Comparison of ENCODE assay signal across 13 mouse cellular contexts in the genomic region with DNA sequence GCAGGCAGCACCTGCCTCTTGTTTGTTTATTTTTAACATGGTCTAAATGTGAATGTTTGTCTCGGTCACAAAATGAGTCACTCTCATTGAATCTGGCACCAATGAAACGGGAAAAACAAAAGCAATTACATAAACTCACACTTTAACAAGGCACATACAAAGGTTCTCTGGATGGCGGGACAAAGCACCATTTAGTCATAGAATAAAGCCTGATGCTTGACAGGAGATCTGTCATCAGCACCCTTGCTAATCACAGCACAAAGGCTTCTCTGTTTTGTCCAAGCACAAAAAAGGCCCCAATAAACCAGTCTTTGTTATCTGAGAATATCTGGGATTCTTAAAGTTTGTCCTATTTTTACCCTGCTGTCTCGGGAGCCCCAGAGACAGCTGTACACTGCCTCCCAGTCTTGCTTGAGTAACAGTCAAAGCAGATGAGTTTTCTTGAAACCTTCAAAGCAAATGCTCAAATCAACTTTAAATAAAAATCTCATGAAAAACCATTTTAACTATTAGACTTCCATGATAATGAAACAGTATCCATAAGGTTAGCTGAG.
DNase-seq lines count a peak whose midpoint lies in the region; ATAC-seq and TF ChIP-seq lines count a peak whose summit lies in the region.
"Had no signal": no experiment of that assay in that cellular context is flagged by ENCODE, and none has a peak within 500 bp of the region (broad histone marks: within the 10 kb centered on the region; RNA-seq: fewer than 3 reads in every experiment).

No protein-coding gene starts in this region.

- no peak overlapping the region for H3K4me2 ChIP-seq in heart, postnatal 0 days (ENCODE audit: low read depth, low read length)

- peaks cover 21% of the 10 kb centered on the region for H3K36me3 ChIP-seq in heart, adult 2 months (ENCODE audit: control insufficient read depth, insufficient read depth, low read length)
- H3K36me3 ChIP-seq in heart, postnatal 0 days (replicated peaks; ENCODE audit: control insufficient read depth, insufficient read depth, low read length) = peaks cover 3% of the 10 kb centered on the region; the same call in 1 of the 2 replicates

- H3K27me3 ChIP-seq in heart, adult 2 months (ENCODE audit: control insufficient read depth, insufficient read depth, low read length) = no peaks in the 10 kb centered on the region
- no peaks in the 10 kb centered on the region for H3K27me3 ChIP-seq in heart, postnatal 0 days (ENCODE audit: control insufficient read depth, insufficient read depth, low read length)

- WGBS in heart, adult 2 months = 14% methylated on average over 4 of the region's 4 CpGs
- 28% methylated on average over 4 of the region's 4 CpGs for WGBS in heart, postnatal 0 days
- WGBS in lung, adult 2 months = 28% methylated on average over 4 of the region's 4 CpGs

- H3K9ac ChIP-seq in heart, adult 2 months (ENCODE audit: low read depth, low read length) = no peak overlapping the region
- no peak overlapping the region; the same call in 1 of the 2 replicates for H3K9ac ChIP-seq in heart, postnatal 0 days (replicated peaks; ENCODE audit: low read depth, low read length)

- peaks cover 9% of the 10 kb centered on the region for H3K79me2 ChIP-seq in heart, adult 2 months (replicated peaks; ENCODE audit: control insufficient read depth, insufficient read depth, low read length)

- DNase-seq in heart, adult 2 months = no peak
- DNase-seq in heart, postnatal 25 days (ENCODE audit: low spot score) = no peak
- DNase-seq in left cerebral cortex, adult 9 months (ENCODE audit: low spot score in 2 of 2) = peak; percentile 33 to 59
- DNase-seq in left cerebral cortex, postnatal 10 days (ENCODE audit: extremely low spot score in 1 of 2, low spot score in 2 of 2) = no peak
- no peak for DNase-seq in heart, postnatal 0 days (ENCODE audit: low spot score)
- DNase-seq in retina, embryonic 14.5 days (ENCODE audit: low spot score) = peak; percentile 18
- DNase-seq in spleen, postnatal 4 days (ENCODE audit: low spot score in 2 of 2) = no peak
- DNase-seq in lung, adult 2 months = no peak
- DNase-seq: cerebellum, adult 11-12 months; kidney, adult 18-20 months had no signal

- no peaks in the 10 kb centered on the region for H3K9me3 ChIP-seq in heart, postnatal 0 days (replicated peaks; ENCODE audit: control insufficient read depth, low read length)
- H3K9me3 ChIP-seq: megakaryocyte, embryonic 14.5 days had no signal

- peaks cover 25% of the 10 kb centered on the region for H3K4me1 ChIP-seq in heart, adult 2 months (ENCODE audit: control insufficient read depth, insufficient read depth, low read length)
- H3K4me1 ChIP-seq in heart, postnatal 0 days (ENCODE audit: control insufficient read depth, insufficient read depth) = peaks cover 44% of the 10 kb centered on the region
- H3K4me1 ChIP-seq in lung, adult 2 months (ENCODE audit: control insufficient read depth, insufficient read depth, low read length) = peaks cover 21% of the 10 kb centered on the region

- TF ChIP-seq CTCF in heart, adult 2 months (IDR thresholded peaks at IDR 0.05) = no peak
- TF ChIP-seq CTCF in heart, postnatal 0 days (IDR thresholded peaks at IDR 0.05; ENCODE audit: low read depth) = no peak
- TF ChIP-seq CTCF in lung, adult 2 months (IDR thresholded peaks at IDR 0.05; ENCODE audit: insufficient read depth, low read length) = no peak

- TF ChIP-seq POLR2A in heart, adult 2 months (IDR thresholded peaks at IDR 0.05; ENCODE audit: insufficient read depth, low read depth, low read length) = no peak
- TF ChIP-seq POLR2A in lung, adult 2 months (IDR thresholded peaks at IDR 0.05; ENCODE audit: borderline replicate concordance, extremely low read depth, low read depth, low read length) = no peak

- ATAC-seq in heart, postnatal 0 days (ENCODE audit: insufficient read depth, low read depth) = no peak
- ATAC-seq: activated CD4-positive, CD25-positive, alpha-beta regulatory T cell, adult 4 months had no signal

- H3K27ac ChIP-seq in heart, adult 2 months = peak overlapping the region; percentile 61
- H3K27ac ChIP-seq in heart, postnatal 0 days (ENCODE audit: low read depth) = peak overlapping the region; percentile 59

- intact Hi-C loops in heart, adult 2 months (cut with DNase I) = no loop called here
- intact Hi-C loops in heart, postnatal 25 days (cut with DNase I) = no loop called here
- intact Hi-C loops in left cerebral cortex, postnatal 10 days (cut with DNase I) = no loop called here

- no peak overlapping the region for H3K4me3 ChIP-seq in heart, adult 2 months
- no peak overlapping the region for H3K4me3 ChIP-seq in heart, postnatal 0 days (ENCODE audit: low read depth, low read length)
- H3K4me3 ChIP-seq in lung, adult 2 months (replicated peaks; ENCODE audit: extremely low read depth, low read depth, low read length) = no peak overlapping the region
- H3K4me3 ChIP-seq: erythroblast, embryonic 14.5 days; megakaryocyte, embryonic 14.5 days had no signal

- TF ChIP-seq EP300 in heart, adult 2 months (IDR thresholded peaks at IDR 0.05; ENCODE audit: insufficient read depth, low read depth, low read length) = no peak
- no peak for TF ChIP-seq EP300 in heart, postnatal 0 days (IDR thresholded peaks at IDR 0.05; ENCODE audit: low read depth)

Comparison
In these comparisons a context has a peak if more than half of its experiments do, and no peak if none do; other contexts are left out.
1. DNase-seq: peak in left cerebral cortex, adult 9 months (2 of 2) and retina, embryonic 14.5 days (single experiment); none in heart, adult 2 months (0 of 2), heart, postnatal 25 days (single experiment), left cerebral cortex, postnatal 10 days (0 of 2), heart, postnatal 0 days (single experiment), spleen, postnatal 4 days (0 of 2) and lung, adult 2 months (single experiment).